Mouse (Mus musculus) central nervous system, embryonic 14 days (tissue): ENCODE data around the gene Ceacam20. TPM values are rescaled to one million over a fixed set of nuclear protein-coding genes. Genes with fewer than 3 reads are reported as not detected.

Experiments
- polyA plus RNA-seq: library from polyadenylated mRNA; depleted of rRNA; stranded (reverse); fragments of >200 nt; gene quantifications from 2 replicates; pipeline ENCODE4 v1.2.3, GENCODE M21; 2012; rRNA removed

Gene Ceacam20
- not detected in 2 replicates for polyA plus RNA-seq

DNA sequence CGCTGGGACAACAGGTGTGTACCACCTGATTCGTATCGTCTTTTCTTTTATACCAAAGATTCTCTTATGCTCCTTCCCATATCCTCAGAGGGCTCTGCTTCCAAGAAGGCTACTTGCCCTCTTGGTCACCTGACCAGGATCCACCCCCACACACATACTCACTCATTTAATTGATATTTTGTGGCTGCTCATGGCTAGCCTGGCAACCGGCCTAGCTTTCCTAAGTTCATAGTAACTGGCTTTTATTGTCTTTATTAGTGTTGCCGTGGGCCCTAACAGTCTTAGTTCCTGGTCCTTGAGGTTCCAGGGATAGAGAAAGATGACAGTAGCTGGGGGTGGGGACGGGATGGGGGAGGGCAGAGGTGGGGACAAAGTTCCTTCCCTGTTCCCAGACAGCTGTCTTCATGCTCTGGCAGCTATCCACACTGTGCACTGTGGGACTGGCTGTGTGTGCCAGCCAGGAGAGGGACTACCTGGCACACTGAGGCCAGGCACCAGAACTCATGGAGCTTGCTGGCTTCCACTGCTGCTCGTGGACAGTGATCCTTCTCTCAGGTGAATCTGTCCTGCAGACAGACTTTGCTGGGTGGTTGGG lies at the start of gene Ceacam20:
Gene Ceacam20, plus strand, starts transcription at position 428 of the 595 bp plus-strand sequence.

DNA sequence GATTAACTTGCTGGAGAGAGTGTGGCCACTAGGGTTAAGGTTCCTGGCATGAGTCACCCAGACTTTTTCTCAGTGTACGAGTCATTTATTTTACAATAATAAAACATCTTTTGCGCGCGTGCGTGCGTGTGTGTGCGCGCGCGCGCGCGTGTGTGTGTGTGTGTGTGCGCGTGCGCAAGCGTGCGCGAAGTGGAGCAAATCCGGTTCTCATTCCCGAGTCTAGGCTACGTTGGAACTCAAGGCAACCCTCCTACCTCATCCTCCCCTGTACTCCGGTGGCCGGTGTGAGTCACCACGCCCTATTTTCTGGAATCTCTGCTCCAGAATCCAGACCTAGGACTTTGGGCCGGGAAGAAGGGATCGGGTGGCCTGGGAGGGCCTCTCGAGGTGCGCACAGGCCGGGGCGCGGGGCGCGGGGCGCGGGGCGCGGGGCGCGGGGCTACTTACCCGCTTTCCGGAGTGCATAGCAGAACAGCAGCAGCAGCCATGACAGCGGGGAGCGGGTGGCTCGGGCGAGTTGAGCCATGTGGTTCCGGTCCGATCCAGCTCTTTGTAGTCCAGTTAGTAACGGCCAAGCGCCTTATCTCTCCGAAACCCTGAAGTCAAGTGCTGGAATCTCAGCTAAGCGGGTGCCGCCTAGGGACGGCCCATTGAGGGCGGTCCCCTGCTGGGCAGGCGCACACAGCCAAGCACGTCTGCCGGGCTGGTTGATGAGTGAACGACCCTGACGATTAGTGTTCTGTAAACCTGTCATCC lies 44.5 kb upstream of the Ceacam20 start, which contains the start of gene Pvr:
Gene Pvr, minus strand, starts transcription at position 655 of the 756 bp plus-strand sequence.

DNA sequence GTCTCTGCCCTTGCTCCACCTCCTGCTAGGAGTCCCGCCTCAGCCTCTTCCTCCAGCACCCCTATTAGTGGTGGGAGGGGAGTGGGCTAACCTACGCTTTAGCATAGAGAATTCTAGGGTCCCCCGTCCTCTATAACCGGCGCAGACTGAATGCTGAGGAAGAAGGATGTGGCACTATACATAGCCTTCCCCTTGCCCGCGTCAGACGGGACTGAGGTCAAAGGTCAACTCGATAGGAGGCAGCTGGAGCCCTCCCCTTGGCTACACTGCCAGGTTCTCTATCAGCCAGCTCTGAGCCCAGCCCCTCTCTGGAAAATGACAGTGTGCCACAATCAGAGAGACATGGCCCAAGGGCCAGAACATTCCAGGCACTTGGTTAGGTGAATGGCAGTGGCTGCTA lies 14.6 kb upstream of the Ceacam20 start, which contains the start of gene Igsf23:
Gene Igsf23, minus strand, starts transcription at position 168 of the 400 bp plus-strand sequence.

DNA sequence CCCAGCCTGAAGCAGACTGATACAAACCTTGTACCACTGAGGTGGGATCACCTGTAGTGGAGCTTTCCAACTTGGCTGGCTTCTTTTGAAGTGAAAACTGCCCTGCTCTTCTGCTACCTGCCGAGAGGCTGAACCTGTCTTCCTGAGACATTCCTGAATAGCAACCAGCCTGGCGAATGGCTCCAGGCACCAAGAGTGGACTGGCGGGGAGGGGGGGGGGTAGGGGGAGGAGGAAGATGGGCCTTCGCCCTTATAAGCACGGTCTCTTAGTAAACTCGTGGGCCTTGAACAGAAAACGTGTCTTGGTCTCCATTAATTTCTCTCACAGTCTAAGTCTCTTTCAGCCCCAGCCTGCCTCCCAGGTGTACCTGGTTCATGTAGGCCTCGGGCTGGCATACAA lies 26.0 kb downstream of the Ceacam20 start, which contains the start of gene Nlrp9b:
Gene Nlrp9b, plus strand, starts transcription at position 301 of the 400 bp plus-strand sequence.

Other genes with a start within 250 kb of the Ceacam20 start
- gene Tomm40, start 250.0 kb upstream of the Ceacam20 start, polyA plus RNA-seq: 100.0 and 101 TPM in 2 replicates
- 36.1 and 40.6 TPM in 2 replicates for gene Nectin2, start 214.9 kb upstream of the Ceacam20 start, polyA plus RNA-seq
- 9.6 and 26.2 TPM in 2 replicates for gene Bcam, start 194.4 kb upstream of the Ceacam20 start, polyA plus RNA-seq
- gene Cblc, start 168.6 kb upstream of the Ceacam20 start, polyA plus RNA-seq: 0.16 and 0.75 TPM in 2 replicates
- gene Bcl3, start 142.6 kb upstream of the Ceacam20 start, polyA plus RNA-seq: 0.91 and 2.3 TPM in 2 replicates
- 10.0 and 11.8 TPM in 2 replicates for gene Gm19345, start 113.4 kb upstream of the Ceacam20 start, polyA plus RNA-seq
- gene Ceacam16, start 104.1 kb upstream of the Ceacam20 start, polyA plus RNA-seq: 0.04 TPM in 1 of 2 replicates, not detected in the other
- 0.10 TPM in 1 of 2 replicates, not detected in the other for gene Ceacam19, start 77.4 kb upstream of the Ceacam20 start, polyA plus RNA-seq
- 8.5 and 11.6 TPM in 2 replicates for gene Pvr, start 44.3 kb upstream of the Ceacam20 start, polyA plus RNA-seq
- gene Igsf23, start 14.7 kb upstream of the Ceacam20 start, polyA plus RNA-seq: not detected in 2 replicates
- gene Nlrp9b, start 26.1 kb downstream of the Ceacam20 start, polyA plus RNA-seq: not detected in 2 replicates
- gene Vmn1r91, start 134.3 kb downstream of the Ceacam20 start, polyA plus RNA-seq: not detected in 2 replicates
- gene Gm16442, start 157.2 kb downstream of the Ceacam20 start, polyA plus RNA-seq: not detected in 2 replicates
- not detected in 2 replicates for gene Vmn1r93, start 173.7 kb downstream of the Ceacam20 start, polyA plus RNA-seq
- gene Vmn1r94, start 203.0 kb downstream of the Ceacam20 start, polyA plus RNA-seq: not detected in 2 replicates
- gene Vmn1r95, start 228.3 kb downstream of the Ceacam20 start, polyA plus RNA-seq: not detected in 2 replicates
- not detected in 2 replicates for gene Gm6164, start 240.2 kb downstream of the Ceacam20 start, polyA plus RNA-seq